Mouse (Mus musculus): Measurements from ENCODE around the gene Foxj1.
A peak's percentile ranks its signal among the peaks of the same experiment; 100 is the strongest.

The Foxj1 gene

GRCm38 (mm10) chr11:116305423-116305822 lies 29.8 kb downstream of the Foxj1 start:
- no peak for DNase-seq (ENCODE audit: low spot score)

DNA sequence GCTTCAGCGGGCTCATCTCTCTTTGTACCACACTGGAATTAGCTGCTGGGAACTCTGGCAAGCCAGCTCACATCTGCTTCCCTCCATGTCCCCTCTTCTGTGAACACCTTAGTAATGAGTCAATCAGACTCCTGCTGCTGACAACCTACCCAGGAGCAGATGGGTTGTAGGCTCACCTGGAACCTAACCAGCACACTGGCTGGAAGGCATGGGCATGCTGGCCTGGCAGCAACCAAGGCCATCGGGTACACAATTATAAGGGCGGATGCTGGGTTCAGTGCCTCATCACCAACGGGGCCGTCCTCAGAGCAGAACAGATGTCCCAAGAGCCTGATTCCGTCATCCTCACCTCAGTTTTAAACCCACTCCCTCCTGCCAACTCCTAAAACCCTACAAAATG lies 36.6 kb downstream of the Foxj1 start:
- DNase-seq (ENCODE audit: low spot score): no peak

- DNase-seq (ENCODE audit: low spot score): no peak
Observed at GRCm38 (mm10) chr11:116298221-116298620, 37.0 kb downstream of the Foxj1 start.

GRCm38 (mm10) chr11:116297017-116297416 lies 38.2 kb downstream of the Foxj1 start:
- no peak for DNase-seq (ENCODE audit: low spot score)

DNA sequence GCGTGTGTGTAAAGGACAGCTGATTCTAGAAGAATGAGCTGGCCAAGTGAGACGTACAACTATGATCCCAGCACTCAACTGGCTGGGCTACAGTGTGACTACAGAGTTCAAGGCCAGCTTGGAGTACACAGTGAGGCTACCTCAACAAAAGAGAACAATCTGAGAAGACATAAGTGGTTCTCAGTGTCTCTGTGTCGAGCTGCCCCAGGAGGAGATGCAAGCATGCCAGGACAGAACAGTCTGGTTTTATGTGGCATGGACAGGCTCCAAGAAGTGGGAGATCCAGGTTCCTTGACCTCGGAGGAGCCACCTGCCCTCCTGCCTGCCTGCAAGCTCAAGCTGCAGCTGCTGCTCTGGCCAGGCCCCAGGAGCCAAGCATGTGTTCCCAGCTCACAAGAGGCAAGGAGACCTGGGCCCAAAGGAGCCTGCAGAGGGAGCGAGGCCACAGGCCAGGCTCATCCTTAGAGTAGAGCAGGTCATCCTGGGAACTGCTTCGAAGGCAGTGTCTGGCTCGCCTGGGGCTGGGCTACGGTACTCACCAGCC lies 38.9 kb downstream of the Foxj1 start:
- DNase-seq (ENCODE audit: low spot score): no peak

DNA sequence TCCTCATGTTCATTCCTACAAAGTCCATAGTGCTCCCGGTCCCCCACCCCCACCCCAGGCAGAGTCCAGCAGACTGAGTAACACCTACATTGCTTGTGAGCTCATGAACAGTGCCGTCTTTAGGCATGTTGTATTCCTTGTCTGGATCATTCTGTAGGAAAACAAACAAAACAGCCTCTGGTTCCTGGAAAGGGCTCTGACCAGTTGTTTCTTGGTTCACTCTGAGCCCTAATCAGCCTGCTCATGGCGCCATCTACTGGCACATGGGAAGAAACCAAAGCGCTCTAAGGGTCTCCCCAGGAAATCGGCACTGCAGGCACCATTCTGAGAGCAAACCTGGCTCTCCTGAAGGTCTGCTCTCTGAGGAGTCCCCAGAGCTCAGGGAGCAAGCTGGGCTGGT lies 40.9 kb downstream of the Foxj1 start:
- DNase-seq (ENCODE audit: low spot score): peak; percentile 68

GRCm38 (mm10) chr11:116293538-116294137 lies 41.6 kb downstream of the Foxj1 start:
- no peak for DNase-seq (ENCODE audit: low spot score)

DNA sequence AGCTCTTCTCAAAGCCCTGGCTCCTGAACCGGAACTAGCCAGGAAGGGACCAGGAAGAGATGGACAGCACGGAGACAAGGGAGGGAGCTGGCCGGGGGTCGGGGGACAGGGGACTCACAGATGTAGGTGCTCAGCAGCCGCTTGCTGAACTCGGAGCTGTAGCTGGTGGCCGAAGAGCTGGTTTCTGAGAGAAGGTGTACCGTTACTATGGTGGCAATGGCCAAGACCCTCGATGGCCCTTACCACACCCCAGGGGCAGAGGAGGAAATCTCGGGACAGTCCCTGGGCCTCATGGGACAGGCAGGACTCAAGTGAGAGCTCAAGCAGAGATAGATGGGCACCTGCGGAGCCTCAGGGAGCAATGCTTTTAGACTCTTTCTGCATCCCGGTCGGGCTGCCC lies 42.8 kb downstream of the Foxj1 start:
- no peak for DNase-seq (ENCODE audit: low spot score)

- no peak for DNase-seq (ENCODE audit: low spot score)
Observed at GRCm38 (mm10) chr11:116290556-116290955, 44.6 kb downstream of the Foxj1 start.

DNA sequence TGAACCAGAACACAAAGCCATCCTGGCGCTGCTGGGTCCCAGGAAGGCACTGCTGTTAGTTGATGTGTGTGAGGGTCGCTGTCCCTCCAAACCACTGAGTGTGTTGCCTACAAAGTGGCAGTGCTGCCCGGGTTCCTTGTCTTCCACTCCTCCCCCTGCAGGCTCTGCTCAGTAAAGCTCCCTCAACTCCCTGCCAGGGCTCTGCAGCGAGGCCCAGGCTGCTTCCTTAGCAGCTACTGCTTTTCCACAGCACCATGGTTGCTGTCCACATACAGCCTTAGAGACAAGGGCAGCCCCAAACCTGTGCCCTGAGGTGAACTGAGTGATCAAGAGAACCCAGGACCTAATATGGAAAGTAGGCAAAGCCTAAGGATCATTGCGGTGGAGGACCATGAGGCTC lies 47.8 kb downstream of the Foxj1 start:
- DNase-seq (ENCODE audit: low spot score): no peak

GRCm38 (mm10) chr11:116285770-116286191 lies 49.4 kb downstream of the Foxj1 start:
- no peak for DNase-seq (ENCODE audit: low spot score)

- DNase-seq (ENCODE audit: low spot score): no peak
Observed at GRCm38 (mm10) chr11:116283982-116284381, 51.2 kb downstream of the Foxj1 start.

DNA sequence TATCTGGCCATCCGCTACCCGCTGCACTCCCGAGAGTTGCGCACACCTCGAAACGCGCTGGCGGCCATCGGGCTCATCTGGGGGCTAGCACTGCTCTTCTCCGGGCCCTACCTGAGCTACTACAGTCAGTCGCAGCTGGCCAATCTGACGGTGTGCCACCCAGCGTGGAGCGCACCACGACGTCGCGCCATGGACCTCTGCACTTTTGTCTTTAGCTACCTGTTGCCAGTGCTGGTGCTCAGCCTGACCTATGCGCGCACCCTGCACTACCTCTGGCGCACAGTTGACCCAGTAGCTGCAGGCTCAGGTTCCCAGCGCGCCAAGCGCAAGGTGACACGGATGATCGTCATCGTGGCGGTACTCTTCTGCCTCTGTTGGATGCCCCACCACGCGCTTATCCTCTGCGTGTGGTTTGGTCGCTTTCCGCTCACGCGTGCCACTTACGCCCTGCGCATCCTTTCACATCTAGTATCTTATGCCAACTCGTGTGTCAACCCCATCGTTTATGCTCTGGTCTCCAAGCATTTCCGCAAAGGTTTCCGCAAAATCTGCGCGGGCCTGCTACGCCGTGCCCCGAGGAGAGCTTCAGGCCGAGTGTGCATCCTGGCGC lies 52.2 kb downstream of the Foxj1 start:
- no peak for DNase-seq (ENCODE audit: low spot score)

GRCm38 (mm10) chr11:116282089-116282488 lies 53.1 kb downstream of the Foxj1 start:
- no peak for DNase-seq (ENCODE audit: low spot score)

GRCm38 (mm10) chr11:116281671-116282070 lies 53.5 kb downstream of the Foxj1 start:
- no peak for DNase-seq (ENCODE audit: low spot score)

GRCm38 (mm10) chr11:116280751-116281663 lies 54.2 kb downstream of the Foxj1 start, which contains the start of gene Galr2:
TSS of gene Galr2 (plus strand) at chr11:116280939.
- DNase-seq (ENCODE audit: low spot score): no peak

All from c-Kit-positive CD71-positive TER-119-positive erythroid progenitor cells, embryonic 14.5 days (primary cell).